ENCODE assay signal across 18 mouse cellular contexts in genomic region chr13:53055697-53056096, GRCm38 (mm10).
DNase-seq lines count a peak whose midpoint lies in the region; TF ChIP-seq lines count a peak whose summit lies in the region.
"Had no signal": no experiment of that assay in that cellular context is flagged by ENCODE, and none has a peak within 500 bp of the region (broad histone marks: within the 10 kb centered on the region; RNA-seq: fewer than 3 reads in every experiment).

No protein-coding gene starts in this region.

- no peaks in the 10 kb centered on the region for H3K4me1 ChIP-seq in ES-E14 (ENCODE audit: control insufficient read depth in 2 of 2, insufficient read depth in 2 of 2, low read length in 2 of 2, poor library complexity in 1 of 2)
- H3K4me1 ChIP-seq: forebrain, embryonic 13.5 days; forebrain, embryonic 15.5 days had no signal

- H3K9me3 ChIP-seq in ES-E14 (ENCODE audit: control insufficient read depth, insufficient read depth, low read depth, low read length) = no peaks in the 10 kb centered on the region
- H3K9me3 ChIP-seq: embryonic facial prominence, embryonic 10.5 days; embryonic facial prominence, embryonic 12.5 days; forebrain, embryonic 13.5 days; forebrain, embryonic 15.5 days had no signal

- in situ Hi-C loops in ES-E14 (cut with MboI; ENCODE audit: low sequenced_read_pairs in 2 of 2, unreplicated experiment in 2 of 2) = no loop called here

- no peak overlapping the region for H3K27ac ChIP-seq in ES-E14 (ENCODE audit: insufficient read depth, low read depth, low read length, poor library complexity, severe bottlenecking)
- H3K27ac ChIP-seq: embryonic facial prominence, embryonic 10.5 days; embryonic facial prominence, embryonic 12.5 days; forebrain, embryonic 13.5 days; forebrain, embryonic 15.5 days had no signal

- DNase-seq in testis, postnatal 10 days (ENCODE audit: low spot score) = peak; percentile 11
- DNase-seq in testis, postnatal 14 days (ENCODE audit: low spot score) = no peak
- no peak for DNase-seq in ES-E14 (ENCODE audit: low read depth, low spot score)
- no peak for DNase-seq in frontal cortex, postnatal 10 days (ENCODE audit: low spot score in 2 of 2)
- DNase-seq in urinary bladder, postnatal 25 days (ENCODE audit: low spot score) = no peak
- DNase-seq: adrenal gland, adult 8-10 months; adrenal gland, postnatal 14 days; adrenal gland, postnatal 36 days; cerebellum, adult 11-12 months; cerebellum, adult 2 months; cerebellum, adult 9-10 months; cerebellum, postnatal 10 days; cerebellum, postnatal 25 days; forebrain, postnatal 0 days had no signal

- H3K36me3 ChIP-seq in ES-E14 (ENCODE audit: control insufficient read depth, insufficient read depth, low read length, poor library complexity, severe bottlenecking) = no peaks in the 10 kb centered on the region
- H3K36me3 ChIP-seq: embryonic facial prominence, embryonic 10.5 days; embryonic facial prominence, embryonic 12.5 days; forebrain, embryonic 15.5 days had no signal

- H3K4me3 ChIP-seq in ES-E14 (ENCODE audit: insufficient read depth in 1 of 2, low read depth in 1 of 2, low read length in 2 of 2, poor library complexity in 1 of 2, severe bottlenecking in 1 of 2) = no peak overlapping the region
- H3K4me3 ChIP-seq: embryonic facial prominence, embryonic 10.5 days; embryonic facial prominence, embryonic 12.5 days; forebrain, embryonic 13.5 days; forebrain, embryonic 15.5 days had no signal

- H3K9ac ChIP-seq in ES-E14 (ENCODE audit: insufficient read depth, low read depth, low read length, poor library complexity, severe bottlenecking) = no peak overlapping the region
- H3K9ac ChIP-seq: embryonic facial prominence, embryonic 12.5 days; forebrain, embryonic 13.5 days; forebrain, embryonic 15.5 days; forebrain, postnatal 0 days had no signal

TF ChIP-seq in ES-E14, 5 proteins besides CTCF, POLR2A, EP300 and RAD21:
- TF ChIP-seq CHD2 (IDR thresholded peaks at IDR 0.05; ENCODE audit: low read depth, low read length) = no peak
- TF ChIP-seq MAFK (IDR thresholded peaks at IDR 0.05; ENCODE audit: insufficient read depth, low read depth, low read length) = peak; percentile 96
- TF ChIP-seq ZNF384 (IDR thresholded peaks at IDR 0.05; ENCODE audit: low read depth, low read length) = no peak
- no peak for TF ChIP-seq HCFC1 (IDR thresholded peaks at IDR 0.05; ENCODE audit: borderline replicate concordance, insufficient read depth, low read length)
